Mouse (Mus musculus): ENCODE measurements around the gene R3hcc1l.

R3hcc1l gene

GRCm38 (mm10) chr19:42602041-42602440 is 83.5 kb downstream of the R3hcc1l start:
- DNase-seq, result no peak

- DNase-seq, result no peak
Measured at GRCm38 (mm10) chr19:42602576-42602975, 84.0 kb downstream of the R3hcc1l start.

GRCm38 (mm10) chr19:42608082-42608481 is 89.5 kb downstream of the R3hcc1l start:
- no peak for DNase-seq

GRCm38 (mm10) chr19:42609716-42610115 is 91.2 kb downstream of the R3hcc1l start:
- DNase-seq, result no peak

GRCm38 (mm10) chr19:42611746-42612145 is 93.2 kb downstream of the R3hcc1l start:
- no peak for DNase-seq

GRCm38 (mm10) chr19:42612654-42613053 is 94.1 kb downstream of the R3hcc1l start, which contains the start of gene Loxl4:
Gene Loxl4, minus strand, starts transcription at chr19:42612813.
- peak; percentile 65 for DNase-seq

GRCm38 (mm10) chr19:42613116-42613515 is 94.6 kb downstream of the R3hcc1l start:
- DNase-seq, result no peak

- no peak for DNase-seq
Measured at GRCm38 (mm10) chr19:42613647-42614225, 95.2 kb downstream of the R3hcc1l start.

DNA sequence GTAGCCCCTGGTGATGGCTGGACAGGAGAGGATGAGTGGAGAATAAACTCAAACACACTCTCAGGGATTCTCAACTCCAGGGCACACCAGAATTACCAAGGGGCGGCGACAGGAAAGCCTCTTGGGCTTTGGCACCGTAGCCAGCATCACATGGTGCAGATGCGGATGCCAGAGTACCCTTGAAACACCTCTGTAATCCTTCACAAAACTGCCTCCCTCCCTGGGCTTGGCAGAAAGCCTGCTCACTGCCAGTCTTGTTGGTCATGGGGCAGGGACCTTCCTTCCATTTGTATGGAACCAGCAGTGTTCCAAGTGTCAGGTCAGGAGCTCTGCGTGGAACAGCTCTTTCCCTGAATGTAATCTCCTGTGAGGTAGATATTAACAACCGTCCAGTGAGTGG is 109.5 kb downstream of the R3hcc1l start:
- peak; percentile 27 for DNase-seq

DNA sequence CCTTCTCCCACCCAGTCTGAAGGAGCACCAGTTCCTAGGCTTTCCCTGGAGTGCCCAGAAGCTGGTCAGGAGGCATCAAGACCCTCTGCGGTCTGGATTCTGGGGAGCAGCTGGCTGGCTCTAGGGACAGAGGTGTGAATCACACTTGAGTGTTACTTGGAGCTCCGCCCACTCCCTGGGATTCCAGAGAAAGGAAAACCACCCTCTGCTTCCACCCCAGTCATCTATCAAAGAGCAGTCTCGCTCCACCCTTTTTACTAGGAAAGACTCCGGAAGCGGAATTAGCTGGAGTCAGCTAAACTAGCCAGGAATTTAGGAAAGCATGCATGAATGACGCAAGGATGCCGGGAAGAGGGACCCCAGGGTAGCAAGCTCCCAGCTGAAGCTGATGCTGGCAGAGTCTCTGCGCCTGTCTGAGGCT is 113.0 kb downstream of the R3hcc1l start:
- peak; percentile 53 for DNase-seq

DNA sequence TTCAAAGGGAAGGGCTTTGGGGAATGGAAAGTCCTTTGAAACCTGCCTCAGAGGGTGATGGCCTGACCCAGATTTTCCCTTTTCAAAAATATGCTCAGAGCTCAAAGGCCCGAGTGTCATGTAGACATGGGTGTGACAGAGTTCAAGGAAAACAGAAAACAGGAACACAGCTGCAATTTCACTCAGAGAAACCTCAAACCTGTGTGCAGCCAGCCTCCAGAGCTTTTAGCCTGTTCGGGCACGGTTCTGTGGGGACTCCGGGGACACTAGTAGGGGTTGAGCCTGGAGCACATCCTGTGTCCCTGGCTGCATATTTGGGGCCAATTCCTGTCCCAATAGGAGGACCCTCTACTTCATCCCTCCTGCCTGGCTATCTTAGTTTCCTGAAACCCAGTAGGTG is 113.7 kb downstream of the R3hcc1l start:
- DNase-seq, result no peak

DNA sequence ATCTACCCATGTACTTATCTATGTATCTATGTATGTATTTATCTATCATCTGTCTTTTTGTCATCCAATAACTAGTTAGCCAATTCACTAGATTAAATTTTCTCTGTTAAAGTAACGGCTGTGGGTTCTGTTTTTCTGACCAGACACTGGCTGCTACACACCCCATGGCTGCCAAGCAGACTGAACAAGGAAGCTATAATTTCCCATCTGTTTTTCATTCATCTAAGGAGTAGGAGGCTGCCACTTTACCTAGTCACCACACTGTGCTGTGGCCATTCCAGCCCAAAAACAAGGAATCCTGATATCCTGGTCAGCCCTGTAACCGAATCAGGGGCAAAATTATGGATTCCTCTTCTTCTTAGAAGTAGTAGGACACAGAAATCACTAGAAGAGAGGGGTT is 115.1 kb downstream of the R3hcc1l start:
- DNase-seq, result no peak

- no peak for DNase-seq
Measured at GRCm38 (mm10) chr19:42636631-42637030, 118.1 kb downstream of the R3hcc1l start.

DNA sequence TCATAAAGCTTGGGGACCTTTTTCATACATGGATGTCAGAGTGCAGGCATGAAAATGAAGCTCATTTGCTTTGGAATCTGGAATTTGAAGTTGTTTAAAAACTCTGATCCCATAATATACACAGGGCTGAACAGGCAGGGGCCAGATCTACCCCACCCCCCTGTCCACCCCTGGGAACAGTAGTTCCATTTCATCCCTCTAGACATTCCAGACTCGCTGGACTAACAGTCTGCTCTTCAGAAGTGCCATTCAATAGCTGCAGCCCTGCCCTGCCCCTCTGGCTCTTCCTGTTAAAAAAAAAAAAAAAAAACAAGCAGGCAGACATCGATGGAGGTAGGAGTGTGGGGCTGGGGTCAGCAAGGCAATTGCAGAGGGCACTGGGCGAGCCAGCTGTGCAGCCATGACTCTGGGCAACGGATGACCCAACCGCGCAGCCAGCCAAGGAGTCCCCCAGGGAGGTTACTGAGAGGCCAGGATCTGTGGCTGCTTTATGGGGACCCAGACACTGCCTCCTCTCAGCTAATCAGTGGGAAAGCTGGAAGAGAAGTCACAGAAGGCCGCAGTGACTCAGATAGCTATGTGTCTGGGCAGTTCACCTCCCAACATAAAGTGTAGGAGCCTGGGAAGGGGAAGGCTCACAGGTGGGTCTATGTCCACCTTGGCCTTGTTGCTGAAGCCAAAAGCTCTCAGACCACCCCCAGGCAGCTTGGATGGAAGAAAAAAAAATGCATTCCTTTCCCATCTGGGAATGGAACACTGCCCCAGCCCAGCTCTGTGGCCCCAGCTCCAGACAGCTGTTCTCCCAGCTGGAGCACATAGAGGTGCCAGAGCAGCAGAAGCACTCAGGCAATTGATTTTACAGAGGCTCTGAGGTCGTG is 120.3 kb downstream of the R3hcc1l start:
- DNase-seq, result peak; percentile 42

DNA sequence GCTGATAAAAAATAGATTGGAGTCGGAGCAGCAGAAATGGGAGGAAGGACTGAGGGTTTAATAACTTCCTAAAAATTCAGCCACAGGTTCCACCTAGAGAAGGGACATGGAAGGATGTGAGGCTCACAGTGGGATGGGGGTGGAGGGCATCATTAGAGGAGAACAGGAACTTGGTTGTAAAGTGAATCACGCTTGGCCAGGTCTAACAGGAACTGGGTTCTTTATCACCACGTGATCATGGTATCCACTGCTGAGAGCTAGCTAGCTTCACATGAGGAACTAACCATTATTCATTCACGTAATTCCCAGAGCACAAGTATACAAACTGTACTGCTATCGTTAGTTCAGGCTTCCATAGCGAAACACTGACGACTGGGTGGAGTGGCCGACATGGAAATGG is 121.0 kb downstream of the R3hcc1l start:
- DNase-seq, result no peak

DNA sequence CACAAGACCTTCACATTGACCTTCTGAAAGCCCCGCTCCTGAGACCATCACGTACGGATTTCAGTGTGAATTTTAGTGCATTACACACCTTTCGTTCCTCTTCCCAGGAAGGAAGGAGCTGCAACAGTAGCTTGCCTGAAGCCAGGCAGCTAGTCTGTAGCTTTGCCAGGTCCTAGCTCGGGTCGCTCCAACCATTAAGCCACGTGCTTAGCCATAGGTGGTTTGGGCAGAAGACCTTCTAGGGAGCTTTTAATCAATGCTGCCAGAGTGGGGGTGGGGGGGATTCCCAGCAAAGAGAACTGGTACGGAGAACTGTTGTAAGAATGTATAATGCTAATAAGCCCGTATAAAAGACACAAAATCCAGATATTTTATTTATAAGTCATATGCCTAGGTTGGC is 121.7 kb downstream of the R3hcc1l start:
- DNase-seq, result no peak

All from lung, postnatal 36 days (tissue).